9 mouse cellular contexts compared by ENCODE assay signal in the genomic region with DNA sequence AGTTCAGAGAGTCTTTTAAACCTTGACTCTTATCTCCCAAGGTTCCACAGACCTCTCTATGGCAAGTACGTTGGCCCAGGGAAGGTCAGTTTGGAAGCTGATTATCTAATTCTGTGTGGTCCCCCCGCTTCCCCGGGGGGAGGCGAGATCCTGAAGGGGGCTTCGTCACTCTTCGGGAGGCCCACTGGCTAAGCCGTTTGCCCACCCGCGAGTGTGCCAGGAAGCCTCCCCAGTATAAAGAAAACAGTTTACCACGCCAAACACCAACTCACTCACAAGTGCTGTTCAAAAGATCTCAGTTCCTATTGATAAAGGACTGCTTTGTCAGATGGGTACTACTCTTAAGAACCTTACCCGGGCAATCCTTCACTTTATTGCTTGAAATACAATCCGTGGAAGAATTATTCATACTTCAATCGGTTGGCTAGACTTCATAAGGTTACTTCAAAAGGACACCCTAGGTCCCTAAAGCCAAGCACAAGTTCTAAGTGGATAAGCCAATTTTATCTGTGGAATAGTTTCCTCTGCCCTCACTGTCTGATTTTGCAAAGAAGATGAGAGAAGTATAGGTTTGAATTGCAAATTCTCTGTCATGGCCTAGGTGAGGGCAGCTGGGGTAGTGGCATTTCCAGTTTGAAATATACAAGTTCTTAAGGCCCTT.
DNase-seq lines count a peak whose midpoint lies in the region; ATAC-seq and TF ChIP-seq lines count a peak whose summit lies in the region.
"Had no signal": no experiment of that assay in that cellular context is flagged by ENCODE, and none has a peak within 500 bp of the region (broad histone marks: within the 10 kb centered on the region; RNA-seq: fewer than 3 reads in every experiment).

No protein-coding gene starts in this region.

- no peak for TF ChIP-seq POLR2A in CH12.LX (IDR thresholded peaks at IDR 0.05; ENCODE audit: low read depth, low read length)

- H3K27ac ChIP-seq in heart, embryonic 11.5 days (ENCODE audit: low read depth, low read length), result no peak overlapping the region
- H3K27ac ChIP-seq in CH12.LX (ENCODE audit: insufficient read depth, low read depth), result peak overlapping the region; percentile 33; the same call in 1 of the 2 replicates
- H3K27ac ChIP-seq in forebrain, embryonic 15.5 days (replicated peaks), result no peak overlapping the region
- 0 out of 2 replicates have a peak overlapping the region, but pooled peaks have one; percentile 3 for H3K27ac ChIP-seq in liver, embryonic 15.5 days (replicated peaks)

- no peak for TF ChIP-seq RAD21 in CH12.LX (IDR thresholded peaks at IDR 0.05; ENCODE audit: low read depth, low read length)

- in situ Hi-C loops in CH12.LX (cut with MboI; ENCODE audit: low pct_ligation_motif_present, low pct_unique_long_range_greater_than_20kb, low sequenced_read_pairs), result loop anchor here (5.0 kb wide), 1 partner anchor 36 kb away; no protein-coding TSS in a partner anchor

- dilution Hi-C loops in CH12.LX (cut with MboI; ENCODE audit: extremely low pct_ligation_motif_present, extremely low pct_unique_long_range_greater_than_20kb, low sequenced_read_pairs), result no loop called here

- WGBS in heart, embryonic 11.5 days (ENCODE audit: insufficient replicate concordance), result 11% methylated on average over 13 of the region's 13 CpGs
- 2% methylated on average over 13 of the region's 13 CpGs for WGBS in forebrain, embryonic 15.5 days
- 18% methylated on average over 13 of the region's 13 CpGs for WGBS in liver, embryonic 15.5 days (ENCODE audit: insufficient replicate concordance)

- TF ChIP-seq CTCF in CH12.LX (conservative IDR thresholded peaks at IDR 0.05 in 1 of 2, IDR thresholded peaks at IDR 0.05 in 1 of 2; ENCODE audit: low read depth in 2 of 2, low read length in 2 of 2), result no peak

- H3K27me3 ChIP-seq in heart, embryonic 11.5 days (ENCODE audit: control insufficient read depth, insufficient read depth, low read length), result peaks cover 11% of the 10 kb centered on the region; the same call in 1 of the 2 replicates
- H3K27me3 ChIP-seq in CH12.LX (replicated peaks), result no peaks in the 10 kb centered on the region
- peaks cover 8% of the 10 kb centered on the region; the same call in 1 of the 2 replicates for H3K27me3 ChIP-seq in forebrain, embryonic 15.5 days
- H3K27me3 ChIP-seq in liver, embryonic 15.5 days, result peaks cover 54% of the 10 kb centered on the region

- DNase-seq in heart, postnatal 36 days, result no peak
- no peak for DNase-seq in CH12.LX (ENCODE audit: extremely low read depth)
- no peak for DNase-seq in right cerebral cortex, adult 18-20 months
- no peak for DNase-seq in thymus, postnatal 10 days (ENCODE audit: low spot score in 2 of 2)
- no peak for DNase-seq in gastrocnemius, postnatal 36 days

- H3K36me3 ChIP-seq in heart, embryonic 11.5 days (ENCODE audit: control insufficient read depth, insufficient read depth, low read length), result 0 out of 2 replicates have a peak, but pooled peaks cover 2% of the 10 kb centered on the region
- peaks cover 3 to 33% of the 10 kb centered on the region in 2 experiments for H3K36me3 ChIP-seq in CH12.LX (replicated peaks in 1 of 2; ENCODE audit: control insufficient read depth in 1 of 2, insufficient read depth in 1 of 2, low read length in 1 of 2)
- no peaks in the 10 kb centered on the region for H3K36me3 ChIP-seq in forebrain, embryonic 15.5 days
- no peaks in the 10 kb centered on the region for H3K36me3 ChIP-seq in liver, embryonic 15.5 days (replicated peaks)

- H3K9me3 ChIP-seq in heart, embryonic 11.5 days (replicated peaks; ENCODE audit: control insufficient read depth, low read length), result no peaks in the 10 kb centered on the region
- H3K9me3 ChIP-seq in CH12.LX (replicated peaks; ENCODE audit: low read length), result no peaks in the 10 kb centered on the region
- no peaks in the 10 kb centered on the region for H3K9me3 ChIP-seq in forebrain, embryonic 15.5 days
- no peaks in the 10 kb centered on the region for H3K9me3 ChIP-seq in liver, embryonic 15.5 days (replicated peaks)

- peak overlapping the region; percentile 59 for H3K4me3 ChIP-seq in heart, embryonic 11.5 days (ENCODE audit: low read depth, low read length)
- H3K4me3 ChIP-seq in CH12.LX (replicated peaks in 1 of 3; ENCODE audit: low read depth in 2 of 3, low read length in 2 of 3, poor library complexity in 1 of 3), result peak overlapping the region; percentile 87 to 94 (median 89)
- H3K4me3 ChIP-seq in forebrain, embryonic 15.5 days, result peak overlapping the region; percentile 64; the same call in 1 of the 2 replicates
- H3K4me3 ChIP-seq in liver, embryonic 15.5 days (replicated peaks), result peak overlapping the region; percentile 61

- peak overlapping the region; percentile 81 for H3K4me2 ChIP-seq in heart, embryonic 11.5 days
- peak overlapping the region; percentile 96 for H3K4me2 ChIP-seq in CH12.LX (ENCODE audit: insufficient read depth, low read depth, poor library complexity, severe bottlenecking)
- peak overlapping the region; percentile 98 for H3K4me2 ChIP-seq in forebrain, embryonic 15.5 days (replicated peaks)
- H3K4me2 ChIP-seq in liver, embryonic 15.5 days, result peak overlapping the region; percentile 65

- H3K79me2 ChIP-seq in CH12.LX (replicated peaks; ENCODE audit: control insufficient read depth, extremely low read depth, insufficient read depth, poor library complexity, severe bottlenecking), result peaks cover 65% of the 10 kb centered on the region

- TF ChIP-seq EP300 in CH12.LX (IDR thresholded peaks at IDR 0.05; ENCODE audit: low read length), result 0 out of 2 replicates have a peak, but pooled peaks have one; percentile 27

- intact Hi-C loops in heart, postnatal 36 days (cut with DNase I), result no loop called here
- intact Hi-C loops in gastrocnemius, postnatal 36 days (cut with DNase I), result loop anchor here (5.0 kb wide), 1 partner anchor 41 kb away; no protein-coding TSS in a partner anchor

- peak overlapping the region; percentile 72; the same call in 1 of the 2 replicates for H3K9ac ChIP-seq in heart, embryonic 11.5 days (ENCODE audit: low read depth, low read length)
- peak overlapping the region; percentile 75 for H3K9ac ChIP-seq in CH12.LX (ENCODE audit: insufficient read depth, low read depth)
- H3K9ac ChIP-seq in forebrain, embryonic 15.5 days (replicated peaks), result no peak overlapping the region
- H3K9ac ChIP-seq in liver, embryonic 15.5 days, result no peak overlapping the region

- H3K4me1 ChIP-seq in heart, embryonic 11.5 days (ENCODE audit: control insufficient read depth, insufficient read depth, low read length), result peaks cover 16% of the 10 kb centered on the region
- H3K4me1 ChIP-seq in CH12.LX (ENCODE audit: control insufficient read depth in 1 of 2, insufficient read depth in 2 of 2), result peaks cover 11 to 56% of the 10 kb centered on the region in 2 experiments
- peaks cover 23% of the 10 kb centered on the region for H3K4me1 ChIP-seq in forebrain, embryonic 15.5 days
- H3K4me1 ChIP-seq in liver, embryonic 15.5 days (replicated peaks), result peaks cover 13% of the 10 kb centered on the region

- ATAC-seq in heart, embryonic 11.5 days (replicated peaks; ENCODE audit: insufficient number of reproducible peaks, low FRiP score, low TSS enrichment), result no peak
- ATAC-seq in forebrain, embryonic 15.5 days (replicated peaks), result no peak
- ATAC-seq in liver, embryonic 15.5 days (ENCODE audit: insufficient read depth), result no peak
- ATAC-seq: CD4-positive, CD25-positive, alpha-beta regulatory T cell, adult 4 months had no signal

TF ChIP-seq in CH12.LX, 34 proteins besides CTCF, POLR2A, EP300 and RAD21 (continues in another document):
- no peak for TF ChIP-seq GABPA (IDR thresholded peaks at IDR 0.05; ENCODE audit: insufficient replicate concordance, low read depth, low read length)
- TF ChIP-seq BHLHE40 (IDR thresholded peaks at IDR 0.05; ENCODE audit: low read depth, low read length), result 0 out of 2 replicates have a peak, but pooled peaks have one; percentile 16
- no peak; the same call in 1 of the 2 replicates for TF ChIP-seq UBTF (IDR thresholded peaks at IDR 0.05; ENCODE audit: low read depth, low read length)
- no peak for TF ChIP-seq CHD2 (IDR thresholded peaks at IDR 0.05; ENCODE audit: low read length)
- TF ChIP-seq MYC (IDR thresholded peaks at IDR 0.05; ENCODE audit: low read depth, low read length), result no peak
- no peak for TF ChIP-seq MAFK (IDR thresholded peaks at IDR 0.05; ENCODE audit: insufficient replicate concordance, low read length)
- TF ChIP-seq CHD1 (IDR thresholded peaks at IDR 0.05; ENCODE audit: low read depth, low read length), result no peak; the same call in 1 of the 2 replicates
- TF ChIP-seq JUN (IDR thresholded peaks at IDR 0.05; ENCODE audit: insufficient read depth, low read depth, low read length), result no peak
- TF ChIP-seq USF2 (conservative IDR thresholded peaks at IDR 0.05; ENCODE audit: low read depth, low read length), result no peak
- TF ChIP-seq HCFC1 (IDR thresholded peaks at IDR 0.05; ENCODE audit: low read depth, low read length), result no peak
- no peak for TF ChIP-seq ELF1 (IDR thresholded peaks at IDR 0.05; ENCODE audit: low read depth, low read length)
- 0 out of 2 replicates have a peak, but pooled peaks have one; percentile 16 for TF ChIP-seq MAZ (IDR thresholded peaks at IDR 0.05; ENCODE audit: low read depth, low read length)
- TF ChIP-seq NRF1 (IDR thresholded peaks at IDR 0.05; ENCODE audit: low read depth, low read length), result no peak
- TF ChIP-seq E2F4 (IDR thresholded peaks at IDR 0.05; ENCODE audit: insufficient replicate concordance, low read depth, low read length), result no peak
- TF ChIP-seq KAT2A (IDR thresholded peaks at IDR 0.05; ENCODE audit: insufficient replicate concordance, low read length), result 0 out of 2 replicates have a peak, but pooled peaks have one; percentile 9
- no peak for TF ChIP-seq PAX5 (IDR thresholded peaks at IDR 0.05; ENCODE audit: low read length)
- TF ChIP-seq SIN3A (IDR thresholded peaks at IDR 0.05; ENCODE audit: low read length), result peak; percentile 46; the same call in 1 of the 2 replicates
- no peak for TF ChIP-seq MEF2A (IDR thresholded peaks at IDR 0.05; ENCODE audit: borderline replicate concordance, low read depth, low read length)
- no peak for TF ChIP-seq ZC3H11A (IDR thresholded peaks at IDR 0.05; ENCODE audit: low read depth, low read length)
- TF ChIP-seq NELFE (IDR thresholded peaks at IDR 0.05; ENCODE audit: low read depth, low read length), result no peak
- TF ChIP-seq SMC3 (IDR thresholded peaks at IDR 0.05; ENCODE audit: low read depth, low read length), result no peak
- TF ChIP-seq RCOR1 (conservative IDR thresholded peaks at IDR 0.05; ENCODE audit: low read depth, low read length), result no peak
- TF ChIP-seq POLR2AphosphoS2 (IDR thresholded peaks at IDR 0.05; ENCODE audit: low read depth, low read length), result no peak
- peak; percentile 30; the same call in 1 of the 2 replicates for TF ChIP-seq MAX (IDR thresholded peaks at IDR 0.05; ENCODE audit: low read length)
- no peak for TF ChIP-seq TCF12 (IDR thresholded peaks at IDR 0.05; ENCODE audit: low read depth, low read length)
- TF ChIP-seq TBP (conservative IDR thresholded peaks at IDR 0.05; ENCODE audit: low read depth, low read length), result no peak
- no peak for TF ChIP-seq ZNF384 (IDR thresholded peaks at IDR 0.05; ENCODE audit: low read depth, low read length)

Comparison
In these comparisons a context has a peak if more than half of its experiments do, and no peak if none do; other contexts are left out.
1. H3K27ac ChIP-seq: peak in CH12.LX (single experiment) and liver, embryonic 15.5 days (single experiment); none in heart, embryonic 11.5 days (single experiment) and forebrain, embryonic 15.5 days (single experiment).
2. H3K9ac ChIP-seq: peak in heart, embryonic 11.5 days (single experiment) and CH12.LX (single experiment); none in forebrain, embryonic 15.5 days (single experiment) and liver, embryonic 15.5 days (single experiment).
3. Peak in every context shown above with its lines, with median percentiles within 50 percentile points of each other: H3K4me2 ChIP-seq and H3K4me3 ChIP-seq.